Mouse (Mus musculus): ENCODE results near the gene Rusc2.

DNA sequence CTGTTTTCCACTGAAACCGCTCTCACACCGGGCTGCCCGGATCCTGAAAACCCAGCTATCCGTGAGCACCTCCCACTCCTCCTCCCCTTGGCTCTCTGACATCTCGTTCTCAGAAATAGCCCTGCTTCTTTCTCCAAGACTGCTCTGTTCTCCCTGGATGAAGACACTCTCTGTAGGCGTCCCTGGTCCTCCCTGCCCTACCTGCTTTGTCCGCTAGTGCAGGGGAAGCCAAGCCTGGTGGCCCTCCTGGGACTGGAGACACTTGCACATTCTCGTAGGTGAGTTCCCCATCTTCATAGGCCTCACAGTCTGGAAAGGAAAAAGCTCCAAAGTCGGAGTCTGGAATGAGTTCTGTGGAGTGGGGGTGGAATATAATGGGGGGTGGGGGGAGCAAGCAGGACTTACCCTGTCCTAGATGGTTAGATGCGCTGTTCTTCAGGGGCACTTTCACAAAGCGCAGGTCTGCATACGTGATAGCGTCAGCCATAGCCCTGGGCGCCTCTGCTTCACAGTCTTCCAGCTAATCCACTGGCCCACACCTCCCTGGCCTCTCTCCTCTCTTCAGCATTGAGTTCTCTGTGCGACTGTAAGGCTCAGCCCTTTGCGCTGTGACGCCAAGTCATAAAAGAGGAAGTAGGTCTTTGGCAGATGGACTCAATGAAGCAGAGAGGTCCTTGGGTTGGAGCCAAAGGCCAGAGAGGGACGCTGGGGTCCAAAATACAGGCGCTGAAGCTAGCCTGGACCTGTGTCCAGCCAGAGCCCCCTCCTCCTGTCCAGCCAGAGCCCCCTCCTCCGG lies 72.5 kb downstream of the Rusc2 start, which contains the start of gene Cd72:
- no peak for TF ChIP-seq CTCF (IDR thresholded peaks at IDR 0.05; ENCODE audit: insufficient read depth, low read depth, low read length)
- TF ChIP-seq POLR2A (IDR thresholded peaks at IDR 0.05; ENCODE audit: insufficient read depth, low read depth, low read length) = no peak

All from olfactory bulb, adult 2 months (tissue).